13 mouse cellular contexts compared by ENCODE assay signal in genomic region chr3:146379740-146380466, GRCm38 (mm10). TPM values are rescaled to one million over a fixed set of nuclear protein-coding genes. Genes with fewer than 3 reads are reported as not detected.
DNase-seq lines count a peak whose midpoint lies in the region; ATAC-seq lines count a peak whose summit lies in the region.
"Had no signal": no experiment of that assay in that cellular context is flagged by ENCODE, and none has a peak within 500 bp of the region (broad histone marks: within the 10 kb centered on the region; RNA-seq: fewer than 3 reads in every experiment).

No protein-coding gene starts in this region.

- H3K4me2 ChIP-seq in lung, embryonic 16.5 days (ENCODE audit: low read depth, low read length) = no peak overlapping the region
- no peak overlapping the region for H3K4me2 ChIP-seq in embryonic facial prominence, embryonic 11.5 days (ENCODE audit: low read depth, low read length)
- H3K4me2 ChIP-seq in hindbrain, embryonic 14.5 days (replicated peaks) = no peak overlapping the region
- no peak overlapping the region for H3K4me2 ChIP-seq in kidney, embryonic 16.5 days (replicated peaks; ENCODE audit: low read depth, low read length)

- H3K27ac ChIP-seq in lung, embryonic 16.5 days (ENCODE audit: low read length) = no peak overlapping the region
- no peak overlapping the region for H3K27ac ChIP-seq in embryonic facial prominence, embryonic 11.5 days (replicated peaks; ENCODE audit: low read depth, low read length)
- H3K27ac ChIP-seq in hindbrain, embryonic 14.5 days = no peak overlapping the region
- H3K27ac ChIP-seq in kidney, embryonic 16.5 days (ENCODE audit: low read length) = no peak overlapping the region

- no peaks in the 10 kb centered on the region for H3K36me3 ChIP-seq in lung, embryonic 16.5 days (ENCODE audit: control insufficient read depth, insufficient read depth, low read length)
- no peaks in the 10 kb centered on the region for H3K36me3 ChIP-seq in embryonic facial prominence, embryonic 11.5 days (replicated peaks; ENCODE audit: control insufficient read depth, insufficient read depth, low read depth, low read length)
- H3K36me3 ChIP-seq in hindbrain, embryonic 14.5 days (replicated peaks; ENCODE audit: control insufficient read depth, insufficient read depth) = no peaks in the 10 kb centered on the region
- no peaks in the 10 kb centered on the region for H3K36me3 ChIP-seq in kidney, embryonic 16.5 days (ENCODE audit: insufficient read depth, low read length)

- no peaks in the 10 kb centered on the region for H3K4me1 ChIP-seq in lung, embryonic 16.5 days (replicated peaks; ENCODE audit: control insufficient read depth, insufficient read depth, low read length)
- no peaks in the 10 kb centered on the region for H3K4me1 ChIP-seq in embryonic facial prominence, embryonic 11.5 days (ENCODE audit: control insufficient read depth, insufficient read depth, low read length)
- H3K4me1 ChIP-seq in hindbrain, embryonic 14.5 days (replicated peaks; ENCODE audit: control insufficient read depth, insufficient read depth, low read length) = peaks cover under 1% of the 10 kb centered on the region; the same call in 1 of the 2 replicates
- 0 out of 2 replicates have a peak, but pooled peaks cover 2% of the 10 kb centered on the region for H3K4me1 ChIP-seq in kidney, embryonic 16.5 days (ENCODE audit: insufficient read depth, low read length)

- WGBS in lung, embryonic 16.5 days = 30% methylated on average over 9 of the region's 9 CpGs
- WGBS in embryonic facial prominence, embryonic 11.5 days = 55% methylated on average over 9 of the region's 9 CpGs
- WGBS in hindbrain, embryonic 14.5 days = 14% methylated on average over 9 of the region's 9 CpGs
- 56% methylated on average over 9 of the region's 9 CpGs for WGBS in kidney, embryonic 16.5 days

- H3K9ac ChIP-seq in lung, embryonic 16.5 days (ENCODE audit: low read length) = no peak overlapping the region
- H3K9ac ChIP-seq in embryonic facial prominence, embryonic 11.5 days (replicated peaks; ENCODE audit: low read length) = no peak overlapping the region
- H3K9ac ChIP-seq in hindbrain, embryonic 14.5 days = no peak overlapping the region
- no peak overlapping the region for H3K9ac ChIP-seq in kidney, embryonic 16.5 days (replicated peaks; ENCODE audit: low read length)

- 0 out of 2 replicates have a peak, but pooled peaks cover 3% of the 10 kb centered on the region for H3K9me3 ChIP-seq in lung, embryonic 16.5 days (ENCODE audit: control insufficient read depth, low read length)
- no peaks in the 10 kb centered on the region for H3K9me3 ChIP-seq in embryonic facial prominence, embryonic 11.5 days (replicated peaks; ENCODE audit: control insufficient read depth, low read length)
- H3K9me3 ChIP-seq in hindbrain, embryonic 14.5 days (ENCODE audit: control insufficient read depth, low read length) = 0 out of 2 replicates have a peak, but pooled peaks cover 2% of the 10 kb centered on the region
- peaks cover 6% of the 10 kb centered on the region for H3K9me3 ChIP-seq in kidney, embryonic 16.5 days (ENCODE audit: low read length)

- no peak overlapping the region for H3K4me3 ChIP-seq in lung, embryonic 16.5 days (ENCODE audit: low read length)
- no peak overlapping the region for H3K4me3 ChIP-seq in embryonic facial prominence, embryonic 11.5 days (ENCODE audit: low read depth, low read length)
- no peak overlapping the region for H3K4me3 ChIP-seq in hindbrain, embryonic 14.5 days (replicated peaks; ENCODE audit: low read length)
- H3K4me3 ChIP-seq in kidney, embryonic 16.5 days (ENCODE audit: low read length) = no peak overlapping the region
- H3K4me3 ChIP-seq: megakaryocyte, embryonic 14.5 days had no signal

- H3K27me3 ChIP-seq in lung, embryonic 16.5 days (ENCODE audit: control insufficient read depth, insufficient read depth, low read depth, low read length) = no peaks in the 10 kb centered on the region
- no peaks in the 10 kb centered on the region for H3K27me3 ChIP-seq in embryonic facial prominence, embryonic 11.5 days (ENCODE audit: control insufficient read depth, insufficient read depth, low read length)
- H3K27me3 ChIP-seq in hindbrain, embryonic 14.5 days (ENCODE audit: control insufficient read depth, insufficient read depth, low read length) = no peaks in the 10 kb centered on the region
- H3K27me3 ChIP-seq in kidney, embryonic 16.5 days (ENCODE audit: insufficient read depth, low read length) = no peaks in the 10 kb centered on the region

- no peak for DNase-seq in lung, postnatal 25 days (ENCODE audit: low spot score)
- DNase-seq in embryonic facial prominence, embryonic 11.5 days (ENCODE audit: low spot score) = peak; percentile 47
- peak; percentile 55 for DNase-seq in hindbrain, embryonic 14.5 days (ENCODE audit: low spot score)
- DNase-seq in retina, postnatal 1 day = peak; percentile 96
- no peak for DNase-seq in urinary bladder, postnatal 14 days (ENCODE audit: low spot score)
- no peak for DNase-seq in testis, postnatal 14 days (ENCODE audit: low spot score)
- DNase-seq: adrenal gland, adult 8-10 months; cerebellum, adult 11-12 months; kidney, postnatal 14 days; right cerebral cortex, postnatal 14 days had no signal

- ATAC-seq in lung, embryonic 16.5 days (ENCODE audit: low read depth) = peak; percentile 34; the same call in 1 of the 2 replicates
- peak; percentile 77 for ATAC-seq in embryonic facial prominence, embryonic 11.5 days (replicated peaks; ENCODE audit: insufficient number of reproducible peaks, low FRiP score, low TSS enrichment, low read depth)
- ATAC-seq in hindbrain, embryonic 14.5 days (ENCODE audit: low FRiP score) = peak; percentile 55; the same call in 1 of the 2 replicates
- ATAC-seq in kidney, embryonic 16.5 days (ENCODE audit: low FRiP score, low TSS enrichment) = no peak

RNA-seq across cellular contexts. Expression of gene Ssx2ip, which starts 24.5 kb away (rescaled TPM):
- 31.9 and 33.6 TPM in 2 replicates for polyA plus RNA-seq in lung, embryonic 16.5 days (2015; fragmentation: Nextera tagmentation; extraction: Ambion mirVana)
- polyA plus RNA-seq in embryonic facial prominence, embryonic 11.5 days (2014; fragmentation: Nextera tagmentation; extraction: Ambion mirVana) = 32.5 and 35.5 TPM in 2 replicates
- polyA plus RNA-seq in hindbrain, embryonic 14.5 days (2014; fragmentation: Nextera tagmentation; extraction: Ambion mirVana) = 16.8 and 20.5 TPM in 2 replicates
- polyA plus RNA-seq in kidney, embryonic 16.5 days (2015; fragmentation: Nextera tagmentation; extraction: Ambion mirVana) = 22.4 and 22.9 TPM in 2 replicates

Comparison
In these comparisons a context has a peak if more than half of its experiments do, and no peak if none do; other contexts are left out.
1. DNase-seq: peak in embryonic facial prominence, embryonic 11.5 days (single experiment), hindbrain, embryonic 14.5 days (single experiment) and retina, postnatal 1 day (single experiment); none in lung, postnatal 25 days (single experiment), urinary bladder, postnatal 14 days (single experiment) and testis, postnatal 14 days (single experiment).